Mouse (Mus musculus) heart, adult 9 months (tissue): ENCODE results near the gene Atp8b5.

Experiments used
- DNase-seq, 2 experiments: peaks; one replicate each; pipeline ENCODE4 v3.0.0; 2022; ENCODE audit warnings: low spot score in 2 of 2

Atp8b5 gene

DNA sequence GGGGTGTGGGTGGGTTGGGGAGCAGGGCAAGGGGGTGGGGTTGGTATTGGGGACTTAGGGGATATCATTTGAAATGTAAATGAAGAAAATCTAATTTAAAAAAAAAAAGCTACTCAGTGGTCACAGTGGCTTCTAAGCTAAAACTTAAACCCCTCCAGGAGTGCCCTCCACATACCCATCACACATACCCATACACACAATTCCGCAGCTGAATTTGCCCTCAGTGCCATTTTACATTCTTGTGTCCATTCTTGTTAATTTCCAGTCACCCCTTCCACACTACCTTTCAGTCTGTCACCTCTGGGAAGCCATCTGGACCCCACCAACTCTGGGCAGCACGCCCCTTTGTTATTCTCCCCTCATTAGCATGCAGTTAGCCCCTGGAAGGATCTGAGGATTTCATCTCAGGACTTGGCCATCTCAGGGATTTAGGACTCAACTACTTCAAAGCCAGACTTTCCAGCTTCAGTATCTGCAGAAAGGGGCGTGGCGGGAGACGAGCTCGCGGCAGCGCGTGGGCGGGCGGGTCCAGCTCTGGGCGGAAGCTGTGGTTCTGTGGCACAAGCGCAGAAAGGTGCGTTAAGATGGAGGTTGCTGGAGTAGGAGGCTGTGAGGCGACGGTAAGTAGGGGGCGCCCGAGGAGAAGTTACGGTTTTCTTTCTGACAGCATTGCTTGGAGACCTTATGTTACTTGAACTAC lies at the start of gene Atp8b5:
Gene Atp8b5 (plus strand): TSS at position 537 of the 700 bp plus-strand sequence.
- peak; percentile 61 to 78 for DNase-seq

DNA sequence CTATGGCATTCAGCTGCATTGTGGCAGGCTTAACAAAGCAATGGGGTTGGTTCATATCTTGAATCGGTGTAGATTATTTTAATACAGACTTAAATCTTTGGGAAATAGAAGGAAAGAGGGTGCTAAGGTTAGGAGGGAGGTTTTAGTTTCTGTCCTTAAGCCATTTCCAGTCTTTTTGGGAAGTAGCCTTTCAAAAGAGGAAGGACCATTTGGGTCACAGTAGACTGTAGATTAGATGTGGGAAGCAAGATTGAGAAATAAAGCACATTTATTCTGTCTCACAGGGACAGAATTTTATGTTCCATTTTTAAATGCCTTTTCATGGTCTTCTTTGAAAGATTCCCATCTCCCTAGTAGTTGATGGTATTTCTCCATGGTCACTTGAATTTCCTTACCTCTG lies 49.0 kb upstream of the Atp8b5 start:
- DNase-seq, result no peak

DNA sequence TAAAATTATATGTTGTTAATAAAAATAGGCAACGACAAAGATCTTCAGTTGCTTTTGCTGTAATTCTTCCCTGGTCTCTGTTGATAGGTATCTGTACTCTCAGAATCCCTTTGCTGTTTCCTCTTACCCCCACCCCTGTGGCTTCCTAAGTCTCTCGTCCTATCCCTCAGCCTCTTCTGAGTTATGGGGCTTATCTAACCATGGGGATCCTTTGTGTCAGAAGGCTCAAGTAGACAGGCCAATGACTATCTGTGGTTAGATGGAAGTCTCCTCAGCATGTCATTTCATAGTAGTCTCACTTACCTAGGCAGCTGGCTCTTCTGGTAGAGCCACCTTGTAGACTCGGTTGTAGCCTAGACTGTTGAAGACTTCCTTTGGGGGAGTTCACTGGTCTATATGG lies 35.1 kb upstream of the Atp8b5 start:
- no peak for DNase-seq

DNA sequence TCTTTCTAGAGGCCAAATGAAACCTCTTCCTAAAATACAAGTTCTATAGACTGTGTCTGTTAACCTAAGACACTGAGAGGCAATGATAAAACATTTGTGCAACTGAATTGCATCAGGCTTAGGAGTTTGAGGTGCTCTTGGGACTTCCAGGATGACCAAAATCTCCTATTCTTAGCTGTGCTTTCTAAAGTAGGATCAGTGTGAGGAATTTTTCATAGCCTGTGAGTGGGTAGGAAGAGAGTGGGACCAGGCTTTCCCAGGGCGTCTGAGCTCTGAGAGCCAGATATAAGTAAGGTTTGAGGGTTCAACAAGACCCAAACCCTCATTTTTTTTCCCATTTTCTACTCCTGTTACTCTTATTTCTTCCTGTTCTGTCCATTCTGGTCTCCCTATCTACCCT lies 34.0 kb upstream of the Atp8b5 start:
- DNase-seq, result no peak

DNA sequence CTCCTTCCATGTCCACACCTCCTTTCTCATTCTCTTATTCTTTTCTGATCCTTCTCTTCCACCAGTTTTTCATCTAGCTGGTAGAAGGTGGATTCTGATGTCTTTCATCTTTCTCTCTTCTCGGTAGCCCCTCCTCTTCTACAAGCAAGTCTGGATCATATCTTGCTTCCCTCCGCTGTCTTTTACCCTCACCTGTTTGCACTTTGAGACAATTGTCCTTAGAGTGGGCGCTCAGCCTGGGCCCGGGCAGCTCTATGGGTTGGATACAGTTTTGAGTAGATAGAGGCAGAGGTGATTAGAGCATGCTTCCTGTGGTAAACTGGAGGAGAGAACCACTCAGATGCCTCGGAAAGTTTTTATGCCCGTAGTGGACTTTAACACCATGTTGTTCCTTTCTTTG lies 33.5 kb upstream of the Atp8b5 start:
- no peak for DNase-seq

DNA sequence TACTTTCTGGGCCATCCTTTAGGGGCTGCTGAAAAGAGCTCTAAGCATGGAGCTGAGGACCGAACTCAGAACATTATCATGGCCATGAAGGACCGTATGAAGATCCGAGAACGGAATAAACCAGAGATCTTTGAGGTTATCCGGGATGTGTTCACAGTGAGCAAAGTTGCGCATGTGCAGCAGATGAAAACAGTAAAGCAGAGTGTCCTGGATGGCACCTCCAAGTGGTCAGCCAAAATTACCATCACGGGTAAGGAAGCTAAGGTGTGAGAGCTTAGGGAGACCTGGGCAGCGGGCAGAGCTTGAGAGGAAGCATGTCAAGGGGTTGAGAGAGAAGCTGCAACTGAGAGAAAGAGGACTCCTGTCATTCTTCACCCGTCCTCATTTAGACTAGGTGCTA lies 30.1 kb upstream of the Atp8b5 start:
- DNase-seq, result no peak

DNA sequence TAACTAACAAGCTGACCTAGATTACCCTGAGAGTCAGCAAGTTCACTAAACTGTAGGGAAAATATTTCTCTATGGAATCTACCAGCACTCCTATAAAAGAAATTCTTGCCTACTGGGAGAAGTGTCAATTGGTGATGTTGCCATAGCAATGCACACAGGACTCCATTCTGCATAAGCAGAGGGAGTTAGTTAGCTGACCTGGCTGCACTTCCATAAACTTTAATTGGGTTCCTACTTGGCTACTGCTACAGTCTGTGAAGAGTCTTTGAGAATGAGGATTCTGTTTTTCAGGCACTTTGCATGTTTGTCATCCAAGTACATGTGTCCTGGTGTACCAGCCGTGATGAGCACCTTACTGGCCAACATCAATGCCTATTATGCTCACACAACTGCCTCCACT lies 26.2 kb upstream of the Atp8b5 start:
- DNase-seq, result no peak

DNA sequence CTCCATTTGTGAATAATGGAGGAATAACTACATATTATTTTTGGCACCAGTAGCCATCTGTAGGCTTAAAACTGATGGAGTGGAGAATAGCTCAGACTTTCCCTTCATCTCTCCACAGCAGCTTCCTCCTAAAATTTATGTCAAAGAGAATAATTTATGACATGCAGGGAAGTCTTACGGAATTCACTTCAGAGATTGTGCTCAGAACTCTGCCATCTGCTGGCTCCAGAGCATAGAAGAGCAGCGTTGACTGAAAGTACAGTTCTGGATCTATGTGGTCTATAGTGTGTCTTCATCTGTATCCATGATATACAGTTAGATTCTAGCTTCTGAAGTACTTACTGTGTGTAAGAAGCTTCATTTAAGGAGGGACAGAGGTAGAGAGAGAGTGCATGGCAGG lies 22.9 kb upstream of the Atp8b5 start:
- no peak for DNase-seq

DNA sequence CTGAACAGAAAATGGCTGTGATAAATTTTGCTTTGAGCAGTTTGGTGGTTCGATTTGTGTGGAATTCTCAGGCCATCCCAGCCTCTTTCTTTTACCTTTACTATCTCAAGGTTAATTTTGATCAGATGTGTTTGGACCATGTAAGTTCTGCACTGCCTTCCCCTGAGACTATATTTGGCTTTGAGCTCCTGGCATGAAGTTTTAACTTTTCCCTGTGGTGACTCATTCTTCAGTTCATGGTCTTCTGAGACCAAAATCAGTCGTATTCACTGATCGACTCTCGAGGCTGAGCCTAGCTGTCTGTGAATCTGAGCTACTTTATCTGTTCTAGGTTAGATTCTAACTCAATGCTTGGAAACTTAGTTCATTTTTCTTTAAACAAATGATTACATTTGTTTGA lies 21.2 kb upstream of the Atp8b5 start:
- DNase-seq, result no peak

DNA sequence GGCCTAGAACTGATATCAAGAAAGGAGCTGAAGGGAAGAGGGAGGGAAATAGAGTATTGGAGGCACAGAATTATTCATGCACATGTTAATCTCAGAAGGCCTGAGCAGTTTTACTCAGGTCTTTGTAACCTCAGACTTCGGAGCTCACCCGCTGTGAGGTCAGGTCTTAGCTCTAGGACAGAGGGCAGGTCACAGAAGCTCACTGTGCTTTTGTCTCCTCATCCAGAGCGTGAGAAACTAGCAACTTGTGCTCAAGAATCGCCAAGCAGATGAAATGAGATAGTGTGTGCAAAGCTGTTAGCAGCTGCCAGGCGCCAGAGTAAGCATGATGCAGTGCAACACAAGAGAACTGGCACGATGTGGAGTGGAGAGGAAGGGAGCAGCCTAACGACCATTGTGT lies 18.9 kb upstream of the Atp8b5 start:
- DNase-seq, result no peak

DNA sequence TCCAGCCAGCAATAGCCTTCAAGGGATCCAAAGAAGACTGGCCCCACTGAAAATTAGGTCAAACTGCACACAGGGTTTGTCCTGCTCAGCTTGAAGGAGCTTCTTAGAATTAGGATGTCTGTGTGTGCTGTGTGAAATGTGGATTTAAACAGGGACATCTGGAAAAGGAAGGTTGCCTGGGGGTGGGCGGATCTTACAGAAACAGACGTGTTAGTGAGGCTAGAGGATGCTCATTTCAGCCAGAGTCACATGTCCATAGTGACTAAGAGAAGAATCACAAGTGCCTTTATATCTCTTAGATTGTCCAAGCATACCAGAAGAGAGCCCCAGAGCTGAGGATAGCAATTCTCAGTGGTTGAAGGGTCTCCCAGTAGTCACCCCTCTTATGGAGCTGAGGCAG lies 18.1 kb upstream of the Atp8b5 start:
- DNase-seq, result no peak

DNA sequence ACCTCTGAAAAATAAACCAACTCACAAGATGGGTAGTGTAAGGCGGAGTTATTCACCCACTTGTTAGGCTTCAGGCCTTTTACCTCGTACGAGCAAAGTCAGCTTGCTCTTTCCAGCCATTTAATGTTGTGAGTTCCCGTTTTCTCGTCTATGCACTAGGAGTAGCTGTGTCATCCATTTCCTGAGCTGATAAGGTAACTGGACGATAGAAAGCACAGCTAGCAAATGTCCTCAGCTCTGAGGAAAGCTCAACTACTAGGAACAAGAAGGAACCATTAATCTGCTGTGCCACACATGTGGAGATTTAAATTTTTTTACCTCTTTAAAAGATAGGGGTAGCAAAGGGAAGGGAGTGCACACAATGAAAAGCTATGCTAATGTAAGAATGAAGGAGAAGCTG lies 15.7 kb upstream of the Atp8b5 start:
- no peak for DNase-seq

DNA sequence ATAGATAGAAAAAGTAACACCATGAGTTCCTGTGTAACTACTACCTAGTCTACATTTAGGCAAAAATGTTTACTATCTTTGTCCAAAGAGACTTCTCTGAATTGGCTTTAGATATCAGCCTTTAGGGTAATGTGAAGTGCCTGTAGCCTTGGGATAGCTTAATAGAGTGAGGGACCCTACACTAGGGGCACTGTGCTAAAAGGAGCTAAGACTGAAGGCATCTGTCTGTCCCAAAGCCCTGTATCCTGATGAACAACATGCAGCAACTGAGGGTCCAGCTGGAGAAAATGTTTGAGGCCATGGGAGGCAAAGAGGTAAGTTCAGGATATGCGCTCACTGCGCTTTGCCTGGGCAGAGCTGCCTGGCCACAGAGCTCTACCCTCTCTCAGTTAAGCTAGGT lies 9.9 kb upstream of the Atp8b5 start:
- no peak for DNase-seq

DNA sequence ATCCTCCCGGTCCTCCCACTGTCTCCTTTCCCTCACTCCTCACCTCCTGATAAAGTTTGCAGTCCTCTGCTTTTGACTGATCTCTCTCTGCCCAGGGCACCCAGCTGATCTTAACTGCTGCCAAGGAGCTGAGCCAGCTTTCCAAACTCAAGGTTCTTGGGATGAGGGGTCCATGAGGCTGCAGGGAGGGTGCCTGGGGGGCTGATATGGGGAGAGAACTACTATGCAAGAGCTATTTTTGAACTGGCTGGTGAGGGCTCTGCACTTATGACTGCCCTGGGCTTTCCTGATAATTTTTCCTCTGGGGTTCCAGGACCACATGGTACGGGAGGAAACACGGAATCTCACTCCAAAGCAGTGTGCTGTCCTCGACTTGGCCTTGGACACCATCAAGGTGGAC lies 8.4 kb upstream of the Atp8b5 start:
- DNase-seq, result no peak

DNA sequence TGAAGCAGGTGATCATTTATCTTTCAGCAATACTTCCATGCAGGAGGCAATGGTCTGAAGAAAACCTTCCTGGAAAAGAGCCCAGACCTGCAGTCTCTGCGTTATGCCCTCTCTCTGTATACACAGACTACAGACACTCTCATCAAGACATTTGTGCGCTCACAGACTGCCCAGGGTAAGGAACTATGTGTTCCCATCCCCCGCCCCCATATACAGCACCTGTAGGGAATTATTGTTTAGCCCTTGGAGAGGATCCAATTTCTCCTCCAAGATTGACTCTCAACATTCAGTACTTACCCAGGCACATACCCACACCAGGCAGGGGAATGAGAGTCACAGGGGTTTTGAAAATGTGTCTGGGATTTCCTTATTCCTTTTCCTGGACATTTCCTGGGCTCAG lies 7.5 kb upstream of the Atp8b5 start:
- no peak for DNase-seq

DNA sequence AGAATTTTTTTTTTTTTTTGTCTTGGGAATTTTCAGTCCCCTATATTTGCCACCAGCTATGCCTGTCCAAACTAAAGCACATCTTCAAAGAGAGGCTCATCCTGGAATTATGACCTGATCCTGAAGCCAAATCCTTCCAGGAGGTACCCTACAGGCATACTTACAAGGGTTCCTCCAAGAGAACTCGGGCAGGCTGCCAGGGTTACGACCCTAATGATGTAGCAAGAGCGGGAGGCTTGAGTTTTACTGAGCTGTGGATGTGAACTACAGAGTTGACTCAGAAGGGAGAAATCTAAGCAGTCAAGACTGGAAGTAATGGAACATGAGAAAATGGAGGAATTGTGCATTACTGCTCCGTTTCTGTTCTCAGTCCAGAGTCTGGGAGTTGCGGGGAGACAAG lies 6.9 kb upstream of the Atp8b5 start:
- no peak for DNase-seq

DNA sequence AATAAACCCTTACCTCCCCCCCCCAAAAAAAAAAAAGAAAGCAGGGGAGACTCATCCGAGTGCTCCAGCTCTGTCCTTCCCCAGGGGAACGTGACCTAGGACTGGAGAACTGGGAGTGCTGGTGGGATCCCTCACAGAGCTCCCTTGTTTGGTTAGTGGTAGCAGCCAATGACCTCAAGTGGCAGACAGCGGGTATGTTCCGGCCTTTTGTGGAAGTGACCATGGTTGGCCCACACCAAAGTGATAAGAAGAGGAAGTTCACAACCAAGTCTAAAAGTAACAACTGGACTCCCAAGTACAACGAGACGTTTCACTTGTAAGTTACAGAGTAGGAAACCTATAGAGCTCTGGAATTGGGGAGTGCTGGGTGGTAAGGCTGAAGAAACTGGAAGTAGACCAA lies 4.1 kb upstream of the Atp8b5 start:
- peak; percentile 6 to 30 for DNase-seq

DNA sequence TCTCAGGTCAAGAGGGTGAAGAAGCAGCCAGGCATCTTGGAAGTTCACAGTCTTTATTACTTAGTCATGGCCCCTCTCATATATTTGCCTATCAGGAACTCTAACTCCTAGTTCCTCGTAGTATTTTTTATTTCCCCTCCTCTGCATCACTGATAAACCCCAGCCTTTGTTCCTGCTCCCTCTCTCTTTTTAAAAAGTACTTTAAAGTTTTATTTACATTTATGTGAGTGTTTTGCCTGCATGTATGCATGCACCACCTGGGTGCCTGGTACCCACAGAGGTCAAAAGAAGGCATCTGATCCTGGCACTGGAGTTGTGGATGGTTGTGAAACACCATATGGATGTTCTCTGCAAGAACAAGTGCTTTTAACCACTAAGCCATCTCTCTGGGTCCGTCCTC lies 813 bp upstream of the Atp8b5 start:
- no peak for DNase-seq

DNA sequence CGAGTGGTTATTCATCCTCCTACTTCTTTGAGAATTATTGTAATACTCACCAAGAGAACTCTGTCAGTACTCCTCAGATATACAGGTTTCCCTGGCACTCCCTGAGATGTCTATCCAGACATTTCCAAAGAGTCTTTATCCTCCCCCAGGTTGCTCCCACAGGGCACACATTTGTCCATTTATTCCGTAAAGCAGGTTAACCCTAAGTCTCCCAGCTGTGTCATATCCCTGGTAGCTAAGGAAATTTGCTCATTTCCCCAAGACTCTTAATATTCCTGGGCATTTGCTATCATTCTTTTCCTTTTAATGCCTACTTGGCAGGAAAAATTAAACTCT lies 332 bp downstream of the Atp8b5 start:
- DNase-seq, result no peak

DNA sequence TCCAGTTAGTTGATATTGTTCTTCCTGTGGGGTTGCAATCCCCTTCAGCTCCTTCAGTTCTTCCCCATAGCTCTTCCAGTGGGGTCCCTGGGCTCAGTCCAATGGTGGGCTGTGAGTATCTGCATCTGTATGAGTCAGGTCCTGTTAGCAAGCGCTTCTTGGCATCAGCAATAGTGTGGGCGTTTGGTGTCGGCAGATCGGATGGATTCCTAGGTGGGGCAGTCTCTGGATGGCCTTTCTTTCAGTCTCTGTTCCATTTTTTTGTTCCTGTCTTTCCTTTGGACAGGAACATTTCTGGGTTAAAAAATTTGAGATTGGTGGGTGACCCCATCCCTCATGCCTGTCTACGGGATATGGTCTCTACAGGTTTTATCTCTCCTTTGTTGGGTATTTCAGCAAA lies 18.5 kb downstream of the Atp8b5 start:
- DNase-seq, result peak in 1 of 2 experiments; percentile 1

DNA sequence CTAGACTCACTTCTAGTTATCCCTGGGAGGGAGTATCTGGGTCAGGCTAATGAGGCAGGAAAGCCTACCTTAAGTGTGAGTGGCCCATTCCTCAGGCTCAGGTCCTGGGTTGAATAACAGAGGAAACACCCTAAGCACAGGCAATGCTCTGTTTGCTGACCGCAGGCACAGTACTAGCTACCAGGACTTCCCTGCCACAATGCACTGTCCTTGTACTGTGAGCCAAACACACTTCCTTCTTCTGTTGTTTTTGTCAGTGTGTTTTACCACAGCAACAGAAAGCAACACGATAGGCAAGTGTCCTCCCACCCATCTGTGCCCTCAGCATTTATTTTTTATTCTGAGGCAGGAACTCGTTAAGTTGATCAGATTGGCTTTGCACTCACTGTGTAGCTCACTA lies 20.3 kb downstream of the Atp8b5 start:
- DNase-seq, result no peak

DNA sequence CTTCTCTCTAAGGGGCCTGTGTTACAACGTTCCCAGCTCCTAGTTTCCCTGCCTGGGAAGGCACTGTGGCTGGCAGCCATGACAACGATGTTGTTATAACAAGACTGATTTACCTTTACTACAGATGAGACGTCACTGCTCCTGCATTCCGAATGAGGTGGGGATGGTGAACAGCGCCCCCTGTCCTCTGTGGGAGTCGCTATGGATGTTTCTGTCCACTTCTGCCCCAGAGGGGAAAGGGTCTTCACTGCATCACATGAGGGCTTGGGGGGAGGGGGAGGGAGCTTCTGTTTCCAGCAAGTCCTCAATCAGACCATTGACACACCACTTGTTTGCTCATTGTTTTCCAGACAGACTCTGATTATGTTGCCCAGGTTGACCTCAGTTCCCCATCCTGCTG lies 27.0 kb downstream of the Atp8b5 start:
- no peak for DNase-seq

DNA sequence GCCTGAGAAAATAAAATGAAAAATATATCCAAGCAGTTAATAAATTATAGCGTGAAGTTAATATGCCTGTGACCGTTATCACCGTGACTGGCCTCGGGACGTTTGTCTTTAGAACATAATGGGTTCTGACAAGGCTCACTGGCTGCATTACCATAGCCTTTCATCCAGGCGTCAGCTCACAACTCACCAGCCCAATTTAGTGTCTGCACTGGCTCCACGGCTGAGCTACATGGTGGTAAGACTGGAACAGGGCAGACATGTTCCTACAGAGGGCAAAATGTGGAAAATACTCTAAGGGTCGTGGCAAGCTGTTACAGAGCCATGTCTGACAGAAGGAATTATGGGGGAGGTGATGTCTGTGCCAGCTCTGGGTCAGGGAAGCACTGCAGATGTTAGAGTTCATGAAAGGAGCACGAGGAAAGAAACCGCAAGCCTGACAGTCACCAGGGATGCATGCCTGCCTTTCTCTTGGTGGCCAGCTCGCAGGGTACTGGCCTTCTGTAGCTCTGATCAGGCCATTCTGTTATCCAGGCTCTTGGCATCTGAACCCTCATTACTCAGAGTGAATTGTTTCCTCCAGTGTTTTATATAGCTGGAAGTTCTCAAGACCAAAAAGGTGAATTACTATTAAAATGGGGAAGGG lies 42.9 kb downstream of the Atp8b5 start:
- no peak for DNase-seq

DNA sequence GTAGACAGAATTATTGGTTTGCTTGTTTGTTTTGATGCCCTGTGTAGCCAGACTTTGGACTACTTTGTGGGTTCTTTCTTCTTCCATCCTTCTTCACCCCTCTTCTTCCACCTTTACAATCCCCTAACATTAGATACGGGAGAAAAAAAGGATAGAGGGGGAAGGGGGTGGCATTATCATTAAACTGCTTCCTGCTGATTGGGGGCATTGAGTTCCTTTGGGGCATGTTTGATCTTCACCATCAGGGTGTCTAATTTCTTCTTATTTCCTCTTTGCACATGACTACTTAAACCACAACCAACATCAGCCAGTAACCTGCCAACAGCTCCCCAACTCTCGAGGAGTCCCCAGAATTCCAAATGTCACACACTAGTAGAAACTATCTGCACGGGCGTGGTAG lies 54.6 kb downstream of the Atp8b5 start:
- DNase-seq, result no peak
